ENCODE assay signal across 27 mouse cellular contexts in the genomic region with DNA sequence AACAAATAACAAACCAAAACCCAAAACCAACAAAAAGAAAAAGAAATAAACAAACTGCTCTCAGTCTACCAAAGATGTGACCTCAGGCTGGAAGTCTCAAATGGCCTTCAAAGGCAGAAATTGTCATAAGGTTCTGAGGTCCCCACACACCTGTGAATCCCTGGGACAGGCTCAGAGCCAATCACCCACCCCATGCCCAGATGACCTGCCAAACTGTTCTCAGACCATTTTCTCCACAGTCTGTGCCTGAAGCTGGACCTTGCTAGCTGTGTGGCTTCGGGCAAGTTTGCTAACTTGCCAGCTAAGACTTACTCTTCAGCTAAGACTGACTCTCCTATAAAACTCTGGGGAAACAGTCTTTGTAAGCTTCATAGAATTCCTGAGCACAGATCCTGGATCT. TPM values are rescaled to one million over a fixed set of nuclear protein-coding genes. Genes with fewer than 3 reads are reported as not detected.
A peak's percentile ranks its signal among the peaks of the same experiment; 100 is the strongest.
DNase-seq lines count a peak whose midpoint lies in the region; ATAC-seq and TF ChIP-seq lines count a peak whose summit lies in the region.
"Had no signal": no experiment of that assay in that cellular context is flagged by ENCODE, and none has a peak within 500 bp of the region (broad histone marks: within the 10 kb centered on the region; RNA-seq: fewer than 3 reads in every experiment).

No protein-coding gene starts in this region.

- ATAC-seq in intestine, embryonic 16.5 days, result no peak
- ATAC-seq: forebrain, embryonic 14.5 days; forebrain, postnatal 0 days; hindbrain, embryonic 16.5 days; Patski had no signal

- no peak overlapping the region for H3K4me3 ChIP-seq in cerebellum, adult 2 months (replicated peaks; ENCODE audit: insufficient read depth, low read depth, low read length)
- no peak overlapping the region for H3K4me3 ChIP-seq in intestine, embryonic 16.5 days (ENCODE audit: low read length)
- H3K4me3 ChIP-seq: embryonic facial prominence, embryonic 12.5 days; embryonic facial prominence, embryonic 15.5 days; gastrocnemius, adult 2 months; heart, embryonic 12.5 days; heart, embryonic 15.5 days; hindbrain, embryonic 10.5 days; hindbrain, embryonic 13.5 days had no signal

- no peak overlapping the region for H3K4me2 ChIP-seq in intestine, embryonic 16.5 days (ENCODE audit: low read depth, low read length)
- H3K4me2 ChIP-seq: embryonic facial prominence, embryonic 12.5 days; embryonic facial prominence, embryonic 15.5 days; heart, embryonic 12.5 days; heart, embryonic 15.5 days; hindbrain, embryonic 13.5 days had no signal

- no peaks in the 10 kb centered on the region for H3K9me3 ChIP-seq in intestine, embryonic 16.5 days (ENCODE audit: control insufficient read depth, low read length)
- H3K9me3 ChIP-seq: embryonic facial prominence, embryonic 12.5 days; embryonic facial prominence, embryonic 15.5 days; heart, embryonic 12.5 days; heart, embryonic 15.5 days; hindbrain, embryonic 10.5 days; hindbrain, embryonic 13.5 days had no signal

- peak overlapping the region; percentile 78 for H3K27ac ChIP-seq in cerebellum, adult 2 months (ENCODE audit: insufficient read depth, low read length)
- H3K27ac ChIP-seq in intestine, embryonic 16.5 days (ENCODE audit: low read length), result 0 out of 2 replicates have a peak overlapping the region, but pooled peaks have one; percentile 24
- H3K27ac ChIP-seq: embryonic facial prominence, embryonic 12.5 days; embryonic facial prominence, embryonic 15.5 days; gastrocnemius, adult 2 months; heart, embryonic 15.5 days; hindbrain, embryonic 10.5 days; hindbrain, embryonic 13.5 days had no signal

- 8% methylated on average over 1 of the region's 1 CpGs for WGBS in cerebellum, adult 2 months
- 73% methylated on average over 1 of the region's 1 CpGs for WGBS in intestine, embryonic 16.5 days

- H3K36me3 ChIP-seq in intestine, embryonic 16.5 days (ENCODE audit: control insufficient read depth, insufficient read depth, low read length), result no peaks in the 10 kb centered on the region
- H3K36me3 ChIP-seq: embryonic facial prominence, embryonic 12.5 days; embryonic facial prominence, embryonic 15.5 days; G1E; heart, embryonic 12.5 days; heart, embryonic 15.5 days; hindbrain, embryonic 10.5 days; hindbrain, embryonic 13.5 days had no signal

- TF ChIP-seq POLR2A in cerebellum, adult 2 months (IDR thresholded peaks at IDR 0.05; ENCODE audit: borderline replicate concordance, insufficient read depth, low read length), result no peak

- H3K9ac ChIP-seq in intestine, embryonic 16.5 days (ENCODE audit: low read depth, low read length), result no peak overlapping the region
- H3K9ac ChIP-seq: embryonic facial prominence, embryonic 12.5 days; embryonic facial prominence, embryonic 15.5 days; forebrain, postnatal 0 days; heart, embryonic 12.5 days; heart, embryonic 15.5 days; hindbrain, embryonic 13.5 days had no signal

- DNase-seq in cerebellum, adult 2 months, result peak in 1 of 2 experiments; percentile 43
- no peak for DNase-seq in cerebellum, postnatal 10 days
- peak; percentile 64 for DNase-seq in cerebellum, adult 9-11 months
- no peak for DNase-seq in cerebellum, postnatal 36 days
- DNase-seq in gastrocnemius, postnatal 4 days (ENCODE audit: low spot score in 2 of 2), result no peak
- DNase-seq: adrenal gland, postnatal 10 days; adrenal gland, postnatal 36 days; B cell, adult 2 months; cerebellum, adult 11 months; forebrain, postnatal 0 days; gastrocnemius, adult 2 months; gastrocnemius, postnatal 14 days; heart, adult 18-20 months; heart, postnatal 10 days; heart, postnatal 36 days; kidney, adult 11 months had no signal

- H3K27me3 ChIP-seq in cerebellum, adult 2 months (ENCODE audit: control insufficient read depth, insufficient read depth, low read length), result no peaks in the 10 kb centered on the region
- no peaks in the 10 kb centered on the region for H3K27me3 ChIP-seq in intestine, embryonic 16.5 days (replicated peaks; ENCODE audit: control insufficient read depth, insufficient read depth, low read length)
- H3K27me3 ChIP-seq: embryonic facial prominence, embryonic 15.5 days had no signal

- peaks cover 69% of the 10 kb centered on the region for H3K4me1 ChIP-seq in cerebellum, adult 2 months (ENCODE audit: control insufficient read depth, insufficient read depth, low read length)
- peaks cover 54% of the 10 kb centered on the region for H3K4me1 ChIP-seq in intestine, embryonic 16.5 days (ENCODE audit: control insufficient read depth, insufficient read depth, low read length)

- no peak for TF ChIP-seq CTCF in cerebellum, adult 2 months (IDR thresholded peaks at IDR 0.05; ENCODE audit: borderline replicate concordance, insufficient read depth, low read depth, low read length)

RNA-seq across cellular contexts. Expression of a gene that starts 7.8 kb away (rescaled TPM):
- polyA plus RNA-seq in cerebellum, adult 2 months (2012; rRNA removed), result 37.4 and 40.4 TPM in 2 replicates
- 13.9 and 16.6 TPM in 2 replicates for polyA plus RNA-seq in intestine, embryonic 16.5 days (2015; fragmentation: Nextera tagmentation; extraction: Ambion mirVana)
- 10 to 100 TPM; 14.7 to 16.3 TPM for total RNA-seq in gastrocnemius, postnatal 4 days (2021)
- polyA plus RNA-seq: G1E had no signal
